Mouse (Mus musculus) cerebellum, postnatal 4 days (tissue): ENCODE results near the gene Enc1.

Experiments used
- DNase-seq, 2 experiments: peaks; one replicate each; pipeline ENCODE4 v3.0.0; 2022; ENCODE audit warnings: low spot score in 2 of 2, mixed read lengths in 1 of 2

The Enc1 gene

GRCm38 (mm10) chr13:97292026-97292425 lies 51.1 kb downstream of the Enc1 start:
- DNase-seq: peak in 1 of 2 experiments; percentile 65

DNA sequence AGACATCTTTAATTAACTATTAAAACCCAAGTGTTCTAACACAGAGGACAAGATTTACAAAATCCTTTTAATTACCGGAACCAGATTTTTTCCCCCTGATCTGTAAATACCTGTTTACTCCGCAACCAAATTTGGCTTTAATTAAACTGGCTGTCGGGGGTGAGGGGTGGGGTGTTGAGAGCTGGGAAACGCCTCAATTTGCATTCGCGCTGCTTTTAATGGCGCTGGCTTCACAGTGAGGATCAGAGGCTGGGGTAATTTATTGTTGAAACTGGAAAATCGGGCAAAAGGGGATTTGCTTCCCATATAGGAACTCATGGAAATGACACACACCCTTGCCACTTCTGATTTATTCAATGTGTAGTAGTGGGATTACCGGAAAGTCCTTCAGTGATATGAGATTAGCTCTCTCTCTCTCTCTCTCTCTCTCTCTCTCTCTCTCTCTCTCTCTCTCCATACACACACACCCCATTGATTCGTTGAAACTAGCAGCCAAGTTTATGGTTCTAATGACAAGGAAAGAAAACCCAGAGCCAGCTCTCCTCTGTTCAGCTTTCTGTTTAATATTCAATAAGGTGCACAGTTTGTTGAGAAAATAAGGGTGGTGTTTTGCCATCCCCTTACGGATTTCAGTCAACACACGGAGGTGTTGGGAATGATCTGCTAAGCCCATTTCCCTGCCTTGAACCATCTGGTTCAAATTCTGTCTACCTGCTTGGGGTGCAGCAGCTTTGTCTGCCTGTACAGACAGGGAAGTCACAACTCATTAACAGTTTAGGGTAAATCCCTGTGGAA lies 51.7 kb downstream of the Enc1 start:
- DNase-seq: no peak

DNA sequence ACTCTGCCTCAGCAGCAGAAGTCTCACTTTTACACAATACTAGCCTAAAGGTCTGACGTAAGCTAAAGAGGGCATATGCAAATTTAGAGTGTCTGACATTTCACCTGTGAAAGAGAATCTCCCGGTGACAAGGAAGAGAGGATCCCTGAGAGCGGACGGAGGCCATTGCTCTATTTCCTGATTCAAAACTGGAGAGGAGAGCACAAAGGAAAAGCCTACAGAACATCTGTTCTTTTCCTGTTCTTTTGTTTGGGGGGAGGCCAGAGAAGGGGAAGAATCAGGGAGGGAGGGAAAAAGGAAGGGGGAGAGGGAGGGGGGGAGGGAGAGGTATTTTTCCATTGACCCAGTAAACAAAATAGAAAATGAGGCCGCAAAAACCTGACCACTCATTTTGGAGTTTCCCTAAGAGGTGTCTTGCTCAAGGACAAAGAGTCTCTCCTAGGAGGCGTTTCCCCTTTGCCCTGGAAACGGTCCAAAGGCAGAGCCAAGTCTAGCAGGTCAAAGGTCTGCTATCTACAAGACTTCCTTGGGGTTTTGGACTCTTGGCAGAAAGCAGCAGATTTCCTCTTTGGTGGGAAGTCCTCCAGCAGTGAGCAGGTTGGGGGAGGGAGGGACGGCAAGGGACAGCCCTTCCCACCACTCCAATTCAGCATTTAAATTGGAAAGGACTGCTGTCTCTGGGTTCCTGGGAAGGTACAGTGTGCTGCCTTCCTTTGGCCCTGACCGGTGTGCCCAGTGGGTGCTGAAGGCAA lies 54.4 kb downstream of the Enc1 start:
- no peak for DNase-seq

DNA sequence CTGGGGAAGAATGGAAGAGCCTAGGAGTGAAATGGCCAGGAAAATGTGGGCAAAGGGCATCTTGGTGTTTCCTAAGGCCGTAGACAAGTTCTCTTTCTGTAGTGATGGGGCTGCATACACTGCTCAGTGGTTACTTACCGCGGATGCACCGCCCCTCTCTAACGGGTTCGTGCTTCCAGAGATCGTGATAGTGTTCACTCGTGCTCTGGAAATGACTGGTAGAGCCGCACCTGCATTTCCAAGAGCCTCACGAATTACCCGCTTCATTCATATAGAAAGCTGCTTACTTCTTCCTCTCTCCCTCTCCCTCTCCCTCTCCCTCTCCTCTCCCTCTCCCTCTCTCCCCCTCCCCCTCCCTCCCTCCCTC lies 54.9 kb downstream of the Enc1 start:
- no peak for DNase-seq

DNA sequence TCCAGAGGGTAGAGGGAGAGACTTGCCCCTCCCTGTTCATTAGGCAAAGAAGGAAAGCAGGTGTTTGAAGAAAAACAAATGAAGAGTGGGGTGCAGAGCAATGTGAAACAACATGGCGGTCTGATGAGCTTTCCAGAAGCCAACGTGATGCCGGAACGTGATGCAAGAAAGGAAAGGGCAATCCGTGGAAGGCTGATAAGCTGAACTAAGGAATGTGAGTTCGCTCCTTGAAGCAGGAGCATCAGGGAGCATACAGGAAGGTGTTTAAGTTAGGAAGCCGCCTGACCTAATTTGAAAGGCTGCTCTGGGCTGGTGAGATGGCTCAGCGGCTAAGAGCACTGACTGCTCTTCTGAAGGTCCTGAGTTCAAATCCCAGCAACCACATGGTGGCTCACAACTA lies 55.4 kb downstream of the Enc1 start:
- DNase-seq: no peak

DNA sequence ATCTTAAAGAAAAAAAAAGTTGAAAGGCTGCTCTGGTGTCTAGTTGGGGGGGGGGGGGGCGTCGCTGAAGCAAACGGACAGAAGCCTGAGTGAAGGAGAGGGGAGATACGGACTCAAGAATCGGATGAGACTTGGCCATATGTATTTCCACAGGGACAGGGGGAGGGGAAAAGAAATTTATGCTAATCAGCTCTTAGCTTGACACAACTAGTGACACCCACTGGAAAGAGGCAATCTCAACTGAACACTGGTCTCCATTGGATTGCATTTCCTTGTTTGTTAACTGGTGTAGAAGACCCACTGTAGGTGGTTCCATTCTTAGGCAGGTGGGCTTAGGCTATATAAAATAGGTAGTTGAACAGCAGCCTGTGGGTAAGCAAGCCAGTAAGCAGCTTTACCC lies 55.9 kb downstream of the Enc1 start:
- no peak for DNase-seq

GRCm38 (mm10) chr13:97297418-97298050 lies 56.6 kb downstream of the Enc1 start:
- DNase-seq: no peak

- DNase-seq: no peak
Measured at GRCm38 (mm10) chr13:97298896-97299295, 58.0 kb downstream of the Enc1 start.

DNA sequence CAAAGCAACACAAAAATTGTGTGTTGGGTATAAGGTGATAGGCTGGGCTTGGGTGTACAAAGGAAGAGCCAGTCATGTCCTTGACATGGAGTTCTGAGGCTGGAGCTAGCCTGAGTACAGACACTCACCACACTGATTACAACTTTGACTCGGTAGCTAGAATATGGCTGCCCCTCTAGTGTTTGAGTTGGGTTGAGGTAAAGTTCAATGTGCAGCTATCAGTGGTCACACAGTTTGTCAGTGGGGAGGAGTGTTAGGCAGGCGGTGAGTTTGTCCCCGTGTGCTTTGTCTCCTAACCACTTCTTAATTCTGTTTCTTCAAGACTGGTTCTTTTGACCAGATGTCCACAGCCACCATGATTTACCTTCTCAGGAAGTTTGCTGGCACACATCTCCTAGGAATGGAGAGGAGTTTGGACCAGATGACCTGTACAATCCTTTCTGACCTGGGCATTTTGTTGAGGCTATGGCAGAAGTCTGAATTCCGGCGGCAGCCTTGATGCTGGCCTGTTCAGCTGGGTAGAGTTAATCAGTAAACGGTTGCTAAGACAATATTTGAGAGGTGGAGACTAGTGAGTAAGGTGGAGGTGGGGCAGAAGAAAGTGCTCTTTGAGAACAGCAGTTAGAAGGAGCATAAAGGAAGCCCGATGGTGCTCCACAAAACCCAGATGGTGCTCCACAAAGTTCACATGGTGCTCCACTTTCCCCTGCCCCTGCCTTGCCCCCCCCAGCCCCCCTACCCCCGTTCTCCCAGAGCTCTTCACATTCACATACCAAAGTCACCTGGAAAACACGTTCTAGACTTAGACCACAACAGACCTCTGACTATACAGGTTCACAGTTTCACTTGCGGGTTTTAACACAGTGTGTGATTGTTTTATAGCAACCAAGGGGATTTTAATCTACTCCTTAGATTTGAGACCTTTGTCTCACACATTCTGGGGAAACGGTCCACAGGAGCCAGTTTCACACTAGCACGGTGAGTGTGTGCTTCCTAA lies 59.3 kb downstream of the Enc1 start:
- no peak for DNase-seq
